Mouse (Mus musculus): ENCODE measurements around the gene Prpf18. TPM values are rescaled to one million over a fixed set of nuclear protein-coding genes. Genes with fewer than 3 reads are reported as not detected.

Gene Prpf18
- polyA plus RNA-seq (2015; fragmentation: Nextera tagmentation; extraction: Ambion mirVana): 27.4 and 28.3 TPM in 2 replicates

- WGBS (ENCODE audit: insufficient replicate concordance): 1% methylated on average over 40 of the region's 40 CpGs
- H3K36me3 ChIP-seq (ENCODE audit: control insufficient read depth, insufficient read depth): peaks cover 5% of the 10 kb centered on the region; the same call in 1 of the 2 replicates
- peaks cover 14% of the 10 kb centered on the region for H3K4me1 ChIP-seq (ENCODE audit: control insufficient read depth, low read depth, low read length)
- peak within 1 kb of the TSS; percentile 85 for H3K27ac ChIP-seq (ENCODE audit: low read length)
- H3K9me3 ChIP-seq (replicated peaks; ENCODE audit: control insufficient read depth, low read length): no peaks in the 10 kb centered on the region
- ATAC-seq (ENCODE audit: low read depth): peak; percentile 87
- no peaks in the 10 kb centered on the region for H3K27me3 ChIP-seq (ENCODE audit: control insufficient read depth, insufficient read depth, low read depth, low read length)
- peak within 1 kb of the TSS; percentile 95 for H3K4me3 ChIP-seq (ENCODE audit: low read depth, low read length)
- peak within 1 kb of the TSS; percentile 97 for H3K9ac ChIP-seq (ENCODE audit: low read depth, low read length)
- peak within 1 kb of the TSS; percentile 79 for H3K4me2 ChIP-seq (ENCODE audit: low read depth, low read length)
Measured at GRCm38 (mm10) chr2:4651500-4652285, at the start of gene Prpf18. TSS of gene Prpf18 (minus strand) at chr2:4652113.

- WGBS (ENCODE audit: insufficient replicate concordance): 58% methylated on average over 3 of the region's 3 CpGs
- Histone ChIP-seq H3K4me2 (ENCODE audit: low read depth, low read length) (no peak overlapping the region), H3K27ac (ENCODE audit: low read length) (no peak overlapping the region), H3K36me3 (ENCODE audit: control insufficient read depth, insufficient read depth) (no peaks in the 10 kb centered on the region), H3K4me3 (ENCODE audit: low read depth, low read length) (no peak overlapping the region), H3K4me1 (ENCODE audit: control insufficient read depth, low read depth, low read length) (no peaks in the 10 kb centered on the region), H3K27me3 (ENCODE audit: control insufficient read depth, insufficient read depth, low read depth, low read length) (no peaks in the 10 kb centered on the region), H3K9me3 (replicated peaks; ENCODE audit: control insufficient read depth, low read length) (no peaks in the 10 kb centered on the region), H3K9ac (ENCODE audit: low read depth, low read length) (no peak overlapping the region)
- ATAC-seq (ENCODE audit: low read depth): no peak
Measured at GRCm38 (mm10) chr2:4679886-4680285, 28.0 kb upstream of the Prpf18 start.

GRCm38 (mm10) chr2:4671636-4672035 is 19.7 kb upstream of the Prpf18 start:
- no peak overlapping the region for H3K27ac ChIP-seq (ENCODE audit: low read length)
- no peak overlapping the region for H3K4me2 ChIP-seq (ENCODE audit: low read depth, low read length)
- H3K4me3 ChIP-seq (ENCODE audit: low read depth, low read length): no peak overlapping the region
- H3K9me3 ChIP-seq (replicated peaks; ENCODE audit: control insufficient read depth, low read length): no peaks in the 10 kb centered on the region
- H3K4me1 ChIP-seq (ENCODE audit: control insufficient read depth, low read depth, low read length): no peaks in the 10 kb centered on the region
- H3K27me3 ChIP-seq (ENCODE audit: control insufficient read depth, insufficient read depth, low read depth, low read length): no peaks in the 10 kb centered on the region
- no peak for ATAC-seq (ENCODE audit: low read depth)
- no peaks in the 10 kb centered on the region for H3K36me3 ChIP-seq (ENCODE audit: control insufficient read depth, insufficient read depth)
- no peak overlapping the region for H3K9ac ChIP-seq (ENCODE audit: low read depth, low read length)
- WGBS (ENCODE audit: insufficient replicate concordance): 71% methylated on average over 8 of the region's 8 CpGs

- H3K9me3 ChIP-seq (replicated peaks; ENCODE audit: control insufficient read depth, low read length): no peaks in the 10 kb centered on the region
- H3K36me3 ChIP-seq (ENCODE audit: control insufficient read depth, insufficient read depth): no peaks in the 10 kb centered on the region
- H3K4me2 ChIP-seq (ENCODE audit: low read depth, low read length): no peak overlapping the region
- H3K27ac ChIP-seq (ENCODE audit: low read length): no peak overlapping the region
- no peak overlapping the region for H3K9ac ChIP-seq (ENCODE audit: low read depth, low read length)
- no peaks in the 10 kb centered on the region for H3K4me1 ChIP-seq (ENCODE audit: control insufficient read depth, low read depth, low read length)
- H3K27me3 ChIP-seq (ENCODE audit: control insufficient read depth, insufficient read depth, low read depth, low read length): no peaks in the 10 kb centered on the region
- ATAC-seq (ENCODE audit: low read depth): no peak
- WGBS (ENCODE audit: insufficient replicate concordance): 68% methylated on average over 8 of the region's 8 CpGs
- H3K4me3 ChIP-seq (ENCODE audit: low read depth, low read length): no peak overlapping the region
Measured at GRCm38 (mm10) chr2:4669701-4670100, 17.8 kb upstream of the Prpf18 start.

- H3K9me3 ChIP-seq (replicated peaks; ENCODE audit: control insufficient read depth, low read length): no peaks in the 10 kb centered on the region
- no peak overlapping the region for H3K4me2 ChIP-seq (ENCODE audit: low read depth, low read length)
- no peaks in the 10 kb centered on the region for H3K27me3 ChIP-seq (ENCODE audit: control insufficient read depth, insufficient read depth, low read depth, low read length)
- no peaks in the 10 kb centered on the region for H3K4me1 ChIP-seq (ENCODE audit: control insufficient read depth, low read depth, low read length)
- WGBS (ENCODE audit: insufficient replicate concordance): 52% methylated on average over 2 of the region's 2 CpGs
- no peak for ATAC-seq (ENCODE audit: low read depth)
- no peaks in the 10 kb centered on the region for H3K36me3 ChIP-seq (ENCODE audit: control insufficient read depth, insufficient read depth)
- H3K9ac ChIP-seq (ENCODE audit: low read depth, low read length): no peak overlapping the region
- no peak overlapping the region for H3K4me3 ChIP-seq (ENCODE audit: low read depth, low read length)
- H3K27ac ChIP-seq (ENCODE audit: low read length): no peak overlapping the region
Measured at GRCm38 (mm10) chr2:4668626-4669025, 16.7 kb upstream of the Prpf18 start.

- no peaks in the 10 kb centered on the region for H3K4me1 ChIP-seq (ENCODE audit: control insufficient read depth, low read depth, low read length)
- peak; percentile 47; the same call in 1 of the 2 replicates for ATAC-seq (ENCODE audit: low read depth)
- no peak overlapping the region for H3K4me3 ChIP-seq (ENCODE audit: low read depth, low read length)
- H3K27me3 ChIP-seq (ENCODE audit: control insufficient read depth, insufficient read depth, low read depth, low read length): no peaks in the 10 kb centered on the region; the same call in 1 of the 2 replicates
- no peak overlapping the region for H3K4me2 ChIP-seq (ENCODE audit: low read depth, low read length)
- H3K9ac ChIP-seq (ENCODE audit: low read depth, low read length): no peak overlapping the region
- 59% methylated on average over 2 of the region's 2 CpGs for WGBS (ENCODE audit: insufficient replicate concordance)
- H3K27ac ChIP-seq (ENCODE audit: low read length): no peak overlapping the region
- H3K36me3 ChIP-seq (ENCODE audit: control insufficient read depth, insufficient read depth): no peaks in the 10 kb centered on the region
- H3K9me3 ChIP-seq (replicated peaks; ENCODE audit: control insufficient read depth, low read length): no peaks in the 10 kb centered on the region
Measured at GRCm38 (mm10) chr2:4660677-4661076, 8.8 kb upstream of the Prpf18 start.

GRCm38 (mm10) chr2:4649646-4650045 is 2.3 kb downstream of the Prpf18 start:
- Histone ChIP-seq H3K4me3 (ENCODE audit: low read depth, low read length) (no peak overlapping the region), H3K36me3 (ENCODE audit: control insufficient read depth, insufficient read depth) (peaks cover 7% of the 10 kb centered on the region; the same call in 1 of the 2 replicates), H3K4me2 (ENCODE audit: low read depth, low read length) (no peak overlapping the region), H3K27me3 (ENCODE audit: control insufficient read depth, insufficient read depth, low read depth, low read length) (no peaks in the 10 kb centered on the region), H3K9ac (ENCODE audit: low read depth, low read length) (no peak overlapping the region), H3K4me1 (ENCODE audit: control insufficient read depth, low read depth, low read length) (peaks cover 14% of the 10 kb centered on the region), H3K27ac (ENCODE audit: low read length) (no peak overlapping the region), H3K9me3 (replicated peaks; ENCODE audit: control insufficient read depth, low read length) (no peaks in the 10 kb centered on the region)
- 87% methylated on average over 2 of the region's 2 CpGs for WGBS (ENCODE audit: insufficient replicate concordance)
- ATAC-seq (ENCODE audit: low read depth): no peak

- no peak for ATAC-seq (ENCODE audit: low read depth)
- Histone ChIP-seq H3K9ac (ENCODE audit: low read depth, low read length) (no peak overlapping the region), H3K4me1 (ENCODE audit: control insufficient read depth, low read depth, low read length) (peaks cover 14% of the 10 kb centered on the region), H3K4me2 (ENCODE audit: low read depth, low read length) (no peak overlapping the region), H3K9me3 (replicated peaks; ENCODE audit: control insufficient read depth, low read length) (no peaks in the 10 kb centered on the region), H3K36me3 (ENCODE audit: control insufficient read depth, insufficient read depth) (peaks cover 11% of the 10 kb centered on the region), H3K27me3 (ENCODE audit: control insufficient read depth, insufficient read depth, low read depth, low read length) (no peaks in the 10 kb centered on the region), H3K27ac (ENCODE audit: low read length) (no peak overlapping the region), H3K4me3 (ENCODE audit: low read depth, low read length) (no peak overlapping the region)
- WGBS (ENCODE audit: insufficient replicate concordance): 87% methylated on average over 4 of the region's 4 CpGs
Measured at GRCm38 (mm10) chr2:4648094-4648493, 3.8 kb downstream of the Prpf18 start.

GRCm38 (mm10) chr2:4645066-4645465 is 6.8 kb downstream of the Prpf18 start:
- Histone ChIP-seq H3K4me3 (ENCODE audit: low read depth, low read length) (no peak overlapping the region), H3K4me1 (ENCODE audit: control insufficient read depth, low read depth, low read length) (peaks cover 5% of the 10 kb centered on the region), H3K4me2 (ENCODE audit: low read depth, low read length) (no peak overlapping the region), H3K27ac (ENCODE audit: low read length) (no peak overlapping the region), H3K36me3 (ENCODE audit: control insufficient read depth, insufficient read depth) (peaks cover 19% of the 10 kb centered on the region), H3K9me3 (replicated peaks; ENCODE audit: control insufficient read depth, low read length) (no peaks in the 10 kb centered on the region), H3K9ac (ENCODE audit: low read depth, low read length) (no peak overlapping the region), H3K27me3 (ENCODE audit: control insufficient read depth, insufficient read depth, low read depth, low read length) (no peaks in the 10 kb centered on the region)
- no peak for ATAC-seq (ENCODE audit: low read depth)
- 74% methylated on average over 4 of the region's 4 CpGs for WGBS (ENCODE audit: insufficient replicate concordance)
